Mouse (Mus musculus) CD4-positive, CD25-positive, alpha-beta regulatory T cell, adult 2 months (primary cell): ENCODE data around the gene Gys1.
A peak's percentile ranks its signal among the peaks of the same experiment; 100 is the strongest.
"Not testable (repeated sequence)": the region's sequence is repeated elsewhere in the genome, so short reads cannot be mapped to it uniquely, and the experiment has no call there.

ENCODE experiments used
- DNase-seq: peaks from one replicate; pipeline ENCODE4 v3.0.0-alpha.2; 2012; ENCODE audit warnings: low read depth, low spot score

The Gys1 gene

DNA sequence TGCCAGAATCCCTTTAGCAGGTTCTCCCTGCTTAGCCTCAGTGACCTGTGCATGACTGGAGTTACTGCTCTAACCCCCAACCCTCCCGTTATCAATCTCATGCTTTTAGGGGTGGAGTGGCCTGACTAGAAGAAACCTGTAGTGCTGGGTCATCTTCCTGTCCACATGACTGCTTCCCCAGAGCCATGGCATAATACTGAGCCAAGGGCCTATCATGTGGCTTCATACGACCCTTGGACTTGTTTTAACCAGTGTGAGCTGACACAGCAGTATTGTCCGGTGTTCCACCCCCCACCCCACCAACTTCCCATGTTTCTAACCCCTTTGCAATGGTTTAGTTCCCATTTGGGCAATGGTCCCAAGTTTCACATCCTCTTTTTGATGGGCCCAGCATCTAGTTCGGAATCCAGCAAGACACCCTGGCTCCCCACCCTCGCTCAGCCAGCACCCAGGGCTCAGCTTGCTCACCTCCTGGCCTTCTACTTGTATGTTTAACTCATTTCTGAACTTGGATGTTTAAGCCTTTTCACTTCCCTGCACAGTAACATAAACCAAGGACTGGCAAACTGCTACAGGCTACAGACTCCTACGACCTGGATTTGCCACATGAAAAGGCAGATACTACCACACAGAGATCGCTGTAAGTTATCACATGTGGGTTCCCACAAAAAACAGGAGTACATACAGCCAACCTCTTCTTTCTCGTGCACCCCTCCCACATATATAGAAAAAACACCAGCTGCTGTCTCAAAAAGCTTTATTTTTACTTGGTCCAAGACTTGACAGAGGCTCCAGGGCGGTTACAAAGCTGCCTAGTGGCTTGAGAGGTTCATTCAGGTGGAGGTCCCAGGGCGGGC lies 22.8 kb downstream of the Gys1 start:
- peak; percentile 34 for DNase-seq

DNA sequence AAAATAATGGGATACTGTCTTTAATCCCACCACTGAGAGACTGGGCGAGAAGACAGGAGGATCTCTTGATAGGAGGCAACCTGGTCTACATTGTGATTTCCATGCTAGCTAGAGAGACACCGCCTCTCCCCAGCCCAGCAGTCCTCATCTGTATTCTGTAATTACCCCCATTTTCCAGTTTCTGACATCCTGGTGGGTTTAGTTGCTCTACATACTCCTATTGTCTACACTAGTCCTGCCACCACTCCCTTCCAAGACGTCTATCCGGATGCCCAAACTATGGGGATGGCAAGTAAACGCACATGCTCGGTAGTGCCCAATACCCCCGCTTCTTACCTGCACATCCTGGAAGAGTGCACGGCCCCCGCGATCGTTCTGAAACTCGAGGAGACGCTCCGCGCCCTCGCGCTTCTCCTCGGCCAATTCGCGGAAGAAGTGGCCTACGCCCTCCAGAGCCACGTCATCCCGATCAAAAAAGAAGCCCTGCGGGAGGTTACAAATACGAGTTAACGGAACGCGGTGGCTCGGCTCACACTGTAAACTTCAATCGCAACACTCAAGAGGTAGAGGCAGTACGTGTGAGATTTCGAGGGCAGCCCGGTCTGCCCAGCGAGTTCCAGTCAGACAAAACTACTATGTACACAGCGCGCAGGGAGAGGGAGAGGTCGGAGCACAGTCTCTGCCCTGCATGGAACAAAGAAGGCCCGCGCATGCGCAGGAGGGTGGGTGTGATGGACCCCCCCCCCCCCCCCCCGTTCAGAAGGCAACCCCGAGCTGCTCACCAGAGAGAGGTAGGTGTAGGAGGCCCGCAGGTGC lies 24.3 kb downstream of the Gys1 start:
- peak; percentile 89 for DNase-seq

DNA sequence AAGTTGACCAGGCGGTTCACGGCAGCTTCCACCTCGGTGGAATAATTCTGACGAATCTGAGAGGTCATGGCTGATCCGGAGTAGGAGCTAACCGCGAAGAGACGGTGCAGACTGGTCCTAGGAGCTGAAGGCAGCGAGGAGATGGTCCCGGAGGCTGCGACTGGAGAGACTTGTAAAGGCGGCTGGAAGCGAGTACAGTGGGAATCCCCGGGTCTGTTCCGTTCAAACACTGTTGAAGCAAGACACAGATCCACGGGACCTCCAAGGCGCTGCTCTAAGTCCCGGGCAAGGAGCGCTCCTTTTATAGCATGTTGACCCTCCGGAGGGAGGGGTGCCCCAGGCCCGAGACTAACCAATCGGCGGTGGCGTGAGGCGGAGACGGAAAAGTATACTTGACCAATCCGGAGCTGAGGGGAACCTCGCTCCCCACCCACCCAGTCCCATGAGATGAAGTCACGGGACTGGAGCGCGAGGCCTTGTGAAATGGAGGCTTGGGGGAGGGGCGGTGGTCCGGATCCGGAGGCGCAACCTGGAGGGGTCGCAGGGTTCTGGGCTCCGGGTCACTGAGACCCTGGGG lies 25.0 kb downstream of the Gys1 start, which contains the start of gene Ftl1:
Gene Ftl1, minus strand, starts transcription at position 321 of the 577 bp plus-strand sequence.
- DNase-seq: peak; percentile 96

DNA sequence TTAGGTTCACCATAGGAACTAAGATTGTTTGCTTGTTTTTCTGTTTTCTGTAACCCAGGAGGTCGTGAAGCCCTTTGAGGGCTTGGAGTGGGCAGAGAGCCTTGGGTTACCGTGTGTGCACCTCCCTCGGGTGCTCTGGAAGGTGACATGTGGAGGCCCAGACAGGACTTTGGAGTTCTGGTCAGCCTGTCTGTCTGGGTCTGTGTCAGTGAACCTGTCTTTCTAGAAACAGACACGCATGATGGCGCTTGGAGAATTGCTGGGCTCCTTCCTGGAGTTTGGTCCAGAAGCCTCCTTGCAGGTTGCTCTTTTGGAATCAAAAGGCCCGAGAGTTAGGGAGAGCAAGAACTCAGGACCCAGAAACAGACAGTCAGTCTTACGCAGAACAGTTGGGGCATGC lies 25.7 kb downstream of the Gys1 start:
- DNase-seq: peak; percentile 42

DNA sequence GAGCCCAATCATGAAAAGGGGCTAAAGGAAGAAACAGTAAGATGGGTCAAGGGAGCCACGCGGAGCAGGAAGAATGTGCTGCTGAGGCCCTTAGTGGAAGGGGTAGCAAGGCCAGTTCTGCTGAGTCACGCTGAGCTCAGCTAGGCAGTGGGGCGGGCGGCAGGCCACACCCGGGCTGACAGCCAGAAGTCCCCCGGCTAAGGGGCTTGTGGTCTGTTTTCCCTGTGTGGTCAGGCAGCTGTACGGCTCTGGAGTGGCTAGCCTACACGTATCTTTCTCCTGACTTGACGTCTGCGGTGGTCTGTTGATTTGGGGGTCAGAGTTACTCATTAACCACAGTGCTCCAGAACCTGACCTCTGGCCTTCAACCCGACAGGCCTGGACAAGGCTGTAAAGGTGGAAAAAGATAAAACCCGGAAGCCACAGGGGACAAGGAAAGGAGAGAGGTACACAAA lies 26.2 kb downstream of the Gys1 start:
- no peak for DNase-seq

DNA sequence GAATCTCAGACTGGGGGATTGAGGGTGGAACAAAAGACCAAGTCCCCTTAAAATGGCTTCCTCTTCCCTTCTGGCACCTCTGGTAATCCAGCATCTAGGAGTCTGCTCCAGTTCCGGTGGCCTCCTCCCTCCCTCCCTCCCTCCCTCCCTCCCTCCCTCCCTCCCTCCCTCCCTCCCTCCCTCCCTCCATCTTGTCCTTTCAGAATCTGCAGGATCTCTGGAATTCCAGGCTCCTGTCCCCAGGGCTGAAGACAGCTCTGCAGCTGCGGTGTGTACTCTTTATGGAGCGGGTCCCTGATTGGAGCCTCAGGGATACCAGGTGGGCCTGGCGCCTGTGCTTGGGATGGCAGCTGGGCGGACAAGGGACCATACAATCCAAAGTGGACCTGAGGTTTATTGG lies 26.7 kb downstream of the Gys1 start:
- DNase-seq: no peak

DNA sequence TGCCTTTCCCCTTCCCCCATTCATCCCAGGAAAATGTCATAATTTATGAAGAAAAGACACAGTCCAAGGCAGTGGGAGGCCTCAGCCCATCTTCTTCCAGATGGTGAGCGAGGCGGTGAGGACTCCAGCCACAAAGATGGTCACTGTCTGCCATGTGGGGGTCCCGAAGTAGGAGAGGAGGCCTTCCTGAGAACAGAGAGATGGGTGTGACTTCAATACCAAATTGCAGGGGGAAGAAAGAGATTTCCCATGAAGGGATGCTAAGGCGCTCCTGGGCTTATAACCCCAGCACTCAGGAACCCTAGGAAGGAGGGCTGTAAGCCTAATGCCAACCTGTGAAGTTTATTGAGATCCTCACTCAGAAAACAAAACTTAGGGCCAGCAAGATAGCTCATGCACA lies 27.1 kb downstream of the Gys1 start:
- no peak for DNase-seq

DNA sequence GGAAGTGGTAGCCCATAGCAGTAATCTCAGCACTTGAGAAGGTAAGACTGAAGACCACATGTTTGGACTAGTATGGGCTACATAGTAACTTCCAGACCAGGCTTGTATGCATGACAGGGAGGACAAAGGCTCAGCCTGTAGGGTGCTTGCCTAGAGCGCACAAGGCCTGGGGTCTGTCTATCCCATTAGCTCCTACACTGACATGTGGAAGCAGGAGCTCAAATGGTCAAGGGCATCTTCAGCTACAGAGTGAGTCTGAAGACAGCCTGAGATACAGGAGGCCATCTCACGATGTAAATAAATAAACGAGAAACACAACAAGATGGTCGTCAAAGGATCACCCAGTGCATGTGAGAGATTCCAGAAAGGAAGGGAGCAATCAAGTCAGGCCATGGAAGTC lies 27.7 kb downstream of the Gys1 start:
- no peak for DNase-seq

DNA sequence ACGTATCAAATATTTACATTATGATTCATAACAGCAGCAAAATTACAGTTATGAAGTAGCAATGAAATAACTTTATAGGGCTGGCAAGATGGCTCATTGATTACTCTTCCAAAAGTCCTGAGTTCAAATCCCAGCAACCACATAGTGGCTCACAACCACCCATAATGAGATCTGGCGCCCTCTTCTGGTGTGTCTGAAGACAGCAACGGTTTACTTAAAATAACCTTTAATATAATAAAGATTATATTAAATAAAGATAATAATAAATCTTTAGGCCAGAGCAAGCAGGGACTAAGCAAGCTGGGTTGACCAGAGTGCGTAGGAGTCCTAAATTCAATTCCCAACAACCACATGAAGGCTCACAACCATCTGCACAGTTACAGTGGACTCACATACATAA lies 28.2 kb downstream of the Gys1 start:
- not testable (repeated sequence) for DNase-seq

DNA sequence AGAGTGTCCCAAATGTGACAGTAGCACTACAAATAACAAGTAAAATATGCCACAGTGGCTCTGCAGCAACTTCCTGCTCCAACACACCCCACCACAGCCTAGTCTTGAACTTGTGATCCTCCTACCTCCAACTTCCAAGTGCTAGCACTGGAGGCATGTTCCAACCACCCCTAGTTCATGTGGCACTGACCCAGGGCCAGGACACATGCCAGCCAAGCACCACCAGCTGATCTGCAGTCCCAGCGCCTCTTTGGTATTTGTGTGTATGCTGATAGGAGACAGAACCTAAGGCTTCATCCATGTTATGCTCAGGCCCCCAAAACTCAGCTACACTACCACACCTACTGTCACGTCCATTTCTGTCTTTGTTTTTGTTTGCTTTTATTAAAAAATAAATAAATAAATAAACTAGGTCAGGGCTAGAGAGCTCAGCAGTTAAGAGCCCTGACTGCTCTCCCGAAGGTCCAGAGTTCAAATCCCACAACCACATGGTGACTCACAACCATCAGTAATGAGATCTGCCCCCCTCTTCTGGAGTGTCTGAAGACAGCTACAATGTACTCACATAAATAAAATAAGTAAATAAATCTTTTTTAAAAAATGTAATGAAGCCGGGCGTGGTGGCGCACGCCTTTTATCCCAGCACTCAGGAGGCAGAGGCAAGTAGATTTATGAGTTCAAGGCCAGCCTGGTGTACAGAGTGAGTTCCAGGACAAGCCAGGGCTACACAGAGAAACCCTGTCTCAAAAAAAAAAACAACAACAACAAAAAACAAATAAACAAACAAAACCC lies 29.5 kb downstream of the Gys1 start:
- DNase-seq: no peak

DNA sequence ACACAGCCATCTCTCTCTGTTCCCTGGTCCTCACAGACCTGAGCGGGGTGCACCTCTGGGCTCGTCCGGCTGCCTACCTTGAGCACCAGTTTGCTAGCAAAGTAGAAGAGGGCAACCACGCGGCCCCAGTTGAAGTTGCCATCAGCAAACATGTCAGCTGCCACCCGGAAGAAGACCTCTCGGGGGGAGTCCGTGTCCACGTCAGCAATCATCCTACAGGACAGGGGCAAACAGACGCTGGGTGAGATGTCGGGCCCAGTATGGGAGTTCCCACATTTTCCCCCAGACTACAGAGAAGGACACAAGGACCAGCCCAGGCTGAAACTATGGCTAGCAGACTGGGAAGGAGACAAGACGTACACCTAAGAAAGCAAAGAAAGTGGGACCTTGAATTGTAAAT lies 30.5 kb downstream of the Gys1 start:
- DNase-seq: no peak

DNA sequence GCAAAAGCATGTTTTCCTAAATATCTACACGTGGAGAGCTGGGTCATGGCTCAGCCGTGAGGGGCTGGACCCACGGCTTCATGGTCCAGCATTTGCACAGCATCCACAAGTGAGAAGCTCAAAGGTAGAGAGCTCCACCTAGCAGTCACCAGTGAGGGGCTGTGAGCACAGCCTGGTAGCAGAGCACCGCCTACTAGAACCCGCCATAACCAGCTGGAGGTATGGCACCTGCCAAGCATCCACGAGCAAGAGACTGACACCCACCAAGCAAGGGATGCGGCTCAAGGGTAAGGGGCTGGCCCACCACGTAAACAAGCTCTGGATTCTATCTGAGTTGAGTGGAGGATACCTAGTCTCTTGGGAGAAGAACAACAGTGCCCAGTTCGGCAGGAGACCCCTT lies 30.9 kb downstream of the Gys1 start:
- DNase-seq: no peak

DNA sequence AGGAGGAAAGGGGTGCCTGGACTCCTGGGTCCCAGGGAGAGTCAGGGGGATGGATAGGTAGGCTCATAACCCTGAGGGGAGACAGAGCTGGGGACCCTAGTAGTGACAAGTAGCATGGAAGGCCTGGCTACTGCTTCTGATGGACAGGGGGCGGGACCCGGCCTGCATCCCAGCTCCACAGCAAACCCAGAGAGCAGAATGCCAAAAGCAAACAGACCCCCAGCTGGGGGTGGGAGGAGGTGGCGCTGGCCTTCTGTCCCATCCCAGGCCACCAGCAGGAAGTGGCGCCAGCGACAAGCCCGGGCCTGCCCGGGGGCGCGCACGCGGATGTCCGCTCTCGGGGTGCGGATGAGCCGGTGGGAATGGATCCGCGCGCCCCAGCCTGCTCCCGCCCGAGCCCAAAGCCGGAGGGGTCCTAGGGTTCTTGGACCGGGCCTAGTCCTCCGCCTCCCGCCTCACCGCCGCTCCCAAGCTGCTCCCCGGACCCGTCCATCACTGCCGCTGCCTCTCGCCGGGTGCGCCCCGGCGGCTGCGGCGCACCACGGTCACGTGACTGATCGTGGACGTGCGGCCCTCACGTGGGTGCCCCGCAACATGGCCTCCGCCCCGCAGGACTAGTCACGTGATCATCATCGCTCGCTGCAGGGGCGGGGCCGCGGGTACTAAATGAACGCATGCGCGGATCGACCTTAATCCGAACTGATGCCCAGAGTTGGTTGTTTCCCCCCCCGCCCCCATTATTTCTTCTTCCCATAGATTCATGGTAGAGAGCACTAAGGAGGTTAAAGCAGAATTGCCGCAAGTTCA lies 31.8 kb downstream of the Gys1 start, which contains the start of gene Bax:
Gene Bax, minus strand, starts transcription at position 616 of the 807 bp plus-strand sequence.
- peak; percentile 98 for DNase-seq

DNA sequence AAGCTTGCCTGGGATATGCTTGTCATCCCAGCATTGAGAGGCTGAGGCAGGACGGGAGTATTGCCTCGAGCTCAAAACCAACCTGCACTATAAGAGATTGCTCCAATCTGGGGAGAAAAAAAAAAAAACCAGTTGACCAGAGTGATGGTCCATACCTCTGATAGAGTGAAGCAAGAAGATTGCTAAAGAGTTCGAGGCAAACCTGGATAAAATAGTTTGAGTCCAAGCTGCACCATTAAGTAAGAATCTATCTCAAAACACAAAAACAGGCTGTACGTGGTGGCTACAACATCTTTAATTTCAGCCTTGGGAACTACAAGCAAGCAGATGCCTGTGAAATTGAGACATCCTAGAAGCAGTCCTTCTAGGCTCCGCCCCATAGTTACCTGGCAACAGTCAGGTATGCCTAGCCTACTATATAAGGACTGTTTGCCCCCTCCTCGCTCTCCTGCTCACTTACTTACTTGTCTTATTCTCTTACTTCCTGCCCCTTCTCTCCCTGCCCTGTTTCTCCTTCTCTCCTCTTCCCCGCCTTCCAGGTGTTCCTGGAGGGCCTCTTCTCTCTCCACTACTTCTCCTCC lies 32.5 kb downstream of the Gys1 start:
- peak; percentile 35 for DNase-seq

DNA sequence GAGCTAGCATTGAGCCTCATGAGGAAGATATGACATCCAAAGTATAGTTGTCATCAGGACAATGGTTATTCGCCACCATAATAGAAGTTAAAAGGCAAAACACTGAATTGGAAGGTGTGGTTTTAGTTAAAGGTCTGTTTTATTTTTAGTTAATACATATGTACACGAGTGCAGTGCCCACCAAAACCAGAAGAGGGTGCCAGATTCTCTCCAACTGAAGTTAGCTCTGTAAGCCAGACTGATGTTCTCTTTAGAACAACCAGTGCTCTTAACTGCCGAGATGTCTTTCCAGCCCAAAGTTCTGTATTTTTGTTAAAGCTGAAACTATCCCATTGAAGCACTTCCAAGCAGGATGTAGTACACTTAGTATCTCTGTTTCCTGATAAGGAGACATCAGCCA lies 36.2 kb downstream of the Gys1 start:
- peak; percentile 88 for DNase-seq

DNA sequence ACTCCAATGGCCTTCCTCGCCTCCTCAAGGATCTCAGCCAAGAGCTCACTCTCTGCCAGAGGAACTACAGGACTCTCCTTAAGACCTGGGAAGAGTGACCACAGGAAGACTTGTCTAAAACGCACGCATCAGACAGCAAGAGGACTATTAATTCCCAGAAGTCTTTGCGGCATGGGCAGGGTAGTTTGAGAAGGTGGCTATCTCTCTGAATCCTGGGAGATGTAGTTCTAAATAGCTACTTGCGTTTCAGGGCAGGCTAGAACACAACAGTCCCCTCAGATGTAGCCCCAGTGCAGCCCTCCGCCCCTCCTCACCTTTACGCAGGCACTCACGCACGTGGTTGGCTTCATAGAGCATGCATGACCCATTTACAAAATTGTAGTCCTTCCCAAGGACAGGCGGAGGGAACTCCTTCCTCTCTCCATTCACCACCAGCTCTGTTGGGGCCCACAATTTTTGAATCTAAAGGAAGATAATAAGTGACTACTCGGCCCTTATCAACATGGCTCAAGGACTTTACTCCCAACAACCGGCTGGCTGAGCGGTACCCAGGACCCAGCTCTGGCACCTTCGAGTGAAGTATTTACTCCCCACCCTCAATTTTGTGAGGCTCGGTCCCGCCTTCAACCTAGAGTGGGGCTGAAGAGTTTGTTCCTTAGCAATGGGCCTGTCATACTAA lies 40.8 kb downstream of the Gys1 start:
- no peak for DNase-seq

DNA sequence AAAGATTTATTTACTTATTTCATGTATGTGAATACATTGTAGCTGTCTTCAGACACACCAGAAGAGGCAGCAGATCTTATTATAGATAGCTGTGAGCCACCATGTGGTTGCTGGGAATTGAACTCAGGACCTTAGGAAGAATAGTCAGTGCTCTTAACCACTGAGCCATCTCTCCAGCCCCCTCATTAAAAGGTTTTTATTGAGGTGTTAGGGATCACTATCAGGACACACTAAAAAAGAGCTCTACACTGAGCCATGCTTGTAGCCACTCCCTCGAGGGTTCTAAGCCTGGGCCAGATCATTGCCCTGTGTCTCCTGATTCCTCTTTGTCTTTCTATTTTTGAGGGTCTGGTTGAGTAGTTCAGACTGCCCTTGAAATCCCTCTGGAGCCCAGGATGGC lies 41.8 kb downstream of the Gys1 start:
- no peak for DNase-seq

DNA sequence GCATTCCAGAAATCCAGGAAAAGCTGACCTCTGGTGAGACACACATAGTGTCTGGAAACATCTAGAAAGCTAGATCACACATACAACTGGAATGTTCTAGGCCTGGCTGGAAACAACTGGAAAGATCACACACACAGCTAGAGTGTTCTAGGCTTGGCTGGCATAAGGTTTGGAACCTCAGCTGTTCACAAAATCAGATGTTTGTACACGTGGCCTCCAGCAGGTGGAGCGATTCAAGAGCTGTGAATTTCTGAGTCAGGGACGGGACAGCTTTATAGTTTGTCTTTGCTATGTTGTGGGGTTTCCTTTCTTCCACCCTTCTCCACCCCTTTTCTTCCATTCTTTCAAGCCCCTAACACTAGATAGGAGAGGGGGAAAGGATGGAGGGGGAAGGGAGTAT lies 42.4 kb downstream of the Gys1 start:
- DNase-seq: peak; percentile 81

DNA sequence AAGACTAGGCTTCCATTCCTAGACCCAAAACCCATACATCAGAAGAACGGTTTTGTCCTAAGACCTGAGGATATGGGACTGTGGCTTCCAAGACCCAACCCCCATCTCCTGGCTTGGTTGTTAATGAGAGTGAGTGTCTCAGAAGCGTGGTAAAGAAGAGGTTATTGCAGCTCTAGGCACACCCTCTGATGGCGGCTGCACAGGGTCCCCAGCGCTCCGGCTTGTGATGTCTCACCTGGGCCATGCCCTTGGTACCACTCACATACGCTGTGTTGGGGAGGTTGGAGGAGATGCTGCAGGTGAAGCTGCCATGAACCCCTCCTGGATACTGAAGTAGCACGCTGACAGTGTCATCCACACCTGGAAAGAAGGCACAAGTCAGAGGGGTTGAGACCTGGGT lies 44.1 kb downstream of the Gys1 start:
- no peak for DNase-seq

DNA sequence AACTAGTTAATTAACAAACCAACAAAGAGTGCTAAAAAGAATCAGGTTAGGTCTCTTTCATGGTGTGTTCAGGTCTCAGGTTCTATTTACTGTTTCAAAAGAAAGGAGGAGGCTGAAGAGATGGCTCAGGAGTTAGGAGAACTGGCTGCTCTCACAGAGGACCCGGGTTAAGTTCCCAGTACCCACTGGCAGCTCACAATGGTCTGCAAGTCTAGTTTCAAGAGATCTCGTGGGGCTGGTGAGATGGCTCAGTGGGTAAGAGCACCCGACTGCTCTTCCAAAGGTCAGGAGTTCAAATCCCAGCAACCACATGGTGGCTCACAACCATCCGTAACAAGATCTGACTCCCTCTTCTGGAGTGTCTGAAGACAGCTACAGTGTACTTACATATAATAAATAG lies 45.7 kb downstream of the Gys1 start:
- not testable (repeated sequence) for DNase-seq
